Mouse (Mus musculus) lung, embryonic 15.5 days (tissue): Measurements from ENCODE around the gene Nos1ap. TPM values are rescaled to one million over a fixed set of nuclear protein-coding genes. Genes with fewer than 3 reads are reported as not detected.

Experiments used
- ATAC-seq: fragments of 200-750 bp; cut with Nextera tagmentation; 2 replicates; pipeline ENCODE4 v1.8.0; 2017; ENCODE audit warnings: moderate number of reproducible peaks, borderline replicate concordance; ENCODE audit not compliant: low FRiP score, low TSS enrichment; ENCODE audit errors: extremely low read depth
- H3K27ac ChIP-seq: fragments of 300-500 bp; sonication (generic); 2 replicates; pipeline ENCODE4 v1.5.1; 2015; ENCODE audit warnings: moderate library complexity, mild to moderate bottlenecking, inconsistent platforms
- H3K27me3 ChIP-seq: fragments of 300-500 bp; sonication (generic); 2 replicates; pipeline ENCODE4 v1.6.1; 2015; ENCODE audit warnings: inconsistent platforms
- H3K36me3 ChIP-seq: fragments of 300-500 bp; sonication (generic); 2 replicates; pipeline ENCODE4 v1.6.1; 2015; ENCODE audit warnings: inconsistent platforms
- H3K4me1 ChIP-seq: fragments of 300-500 bp; sonication (generic); 2 replicates; pipeline ENCODE4 v1.6.1; 2015; ENCODE audit warnings: inconsistent platforms
- H3K4me2 ChIP-seq: fragments of 300-500 bp; sonication (generic); 2 replicates; pipeline ENCODE4 v1.6.1; 2015; ENCODE audit warnings: inconsistent platforms, mild to moderate bottlenecking, moderate library complexity
- H3K4me3 ChIP-seq: fragments of 300-500 bp; sonication (generic); 2 replicates; pipeline ENCODE4 v1.5.1; 2015; ENCODE audit warnings: mild to moderate bottlenecking, inconsistent platforms
- H3K9ac ChIP-seq: fragments of 300-500 bp; sonication (generic); 2 replicates; pipeline ENCODE4 v1.6.1; 2015; ENCODE audit warnings: inconsistent platforms
- H3K9me3 ChIP-seq: fragments of 300-500 bp; sonication (generic); 2 replicates; pipeline ENCODE4 v1.6.1; 2016; ENCODE audit warnings: inconsistent platforms
- WGBS: fragments of 180-500 bp; shearing (Covaris S2); methylation state at CpG from one replicate; pipeline ENCODE4 v1.1.7; 2015; 5-methylcytosine and 5-hydroxymethylcytosine counted together
- polyA plus RNA-seq: library from polyadenylated mRNA; unstranded; fragments of >200 nt; fragmentation: Nextera tagmentation; extraction: Ambion mirVana; gene quantifications from 2 replicates; pipeline ENCODE4 v1.2.1, GENCODE M21; 2015

The Nos1ap gene
- polyA plus RNA-seq, 1 experiment from 2014 or later: 10.6 TPM

DNA sequence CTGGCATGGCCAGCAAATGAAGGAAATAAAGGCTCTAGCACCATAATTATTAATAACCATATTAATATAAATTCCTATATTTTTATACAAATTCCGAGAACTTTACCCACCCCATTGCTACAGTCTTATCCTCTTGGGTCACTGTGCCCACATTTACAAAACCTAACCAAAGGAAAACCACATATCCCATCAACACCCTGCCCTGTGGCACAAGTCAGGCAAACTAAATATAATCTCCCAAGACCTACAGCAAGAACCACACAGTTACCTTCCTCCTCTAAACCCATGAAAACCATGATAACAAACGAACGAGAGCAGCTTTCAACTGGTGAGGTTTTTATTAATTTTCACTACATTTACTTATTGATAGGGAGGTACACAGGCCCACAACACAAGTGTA lies 53.3 kb downstream of the Nos1ap start:
- no peak overlapping the region for H3K4me2 ChIP-seq
- no peak overlapping the region for H3K9ac ChIP-seq
- ATAC-seq: no peak

DNA sequence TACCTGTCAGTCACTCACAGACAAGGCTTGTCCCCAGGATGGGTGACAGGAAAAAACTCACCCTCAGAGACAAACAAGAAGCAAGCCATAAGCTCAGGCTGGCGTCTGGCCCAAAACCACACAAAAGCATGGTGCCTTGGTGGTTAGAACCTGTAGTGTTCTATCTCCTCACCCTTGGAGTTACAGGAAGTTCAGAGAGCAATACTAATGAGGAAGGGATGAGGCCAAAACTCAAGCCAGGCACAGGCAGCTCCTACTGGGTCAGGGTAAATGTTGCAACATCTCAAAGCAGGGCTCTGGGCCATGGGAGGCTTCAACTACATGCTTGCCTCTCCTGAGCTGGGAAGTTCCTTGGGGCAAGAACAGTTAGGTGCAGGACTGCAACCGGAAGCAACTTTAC lies 54.4 kb downstream of the Nos1ap start:
- H3K4me3 ChIP-seq: no peak overlapping the region
- H3K9me3 ChIP-seq: no peaks in the 10 kb centered on the region
- WGBS: 75% methylated on average over 2 of the region's 2 CpGs
- ATAC-seq: no peak
- no peaks in the 10 kb centered on the region for H3K36me3 ChIP-seq
- H3K4me1 ChIP-seq: no peaks in the 10 kb centered on the region
- no peak overlapping the region for H3K27ac ChIP-seq
- no peak overlapping the region for H3K9ac ChIP-seq
- no peak overlapping the region for H3K4me2 ChIP-seq
- no peaks in the 10 kb centered on the region for H3K27me3 ChIP-seq

More for the DNA sequence above, 53.3 kb downstream of the Nos1ap start:
- no peaks in the 10 kb centered on the region for H3K4me1 ChIP-seq
- H3K4me3 ChIP-seq: no peak overlapping the region
- H3K36me3 ChIP-seq: no peaks in the 10 kb centered on the region
- no peaks in the 10 kb centered on the region for H3K9me3 ChIP-seq
- WGBS: 91% methylated on average over 3 of the region's 3 CpGs
- no peaks in the 10 kb centered on the region for H3K27me3 ChIP-seq
- H3K27ac ChIP-seq: no peak overlapping the region

DNA sequence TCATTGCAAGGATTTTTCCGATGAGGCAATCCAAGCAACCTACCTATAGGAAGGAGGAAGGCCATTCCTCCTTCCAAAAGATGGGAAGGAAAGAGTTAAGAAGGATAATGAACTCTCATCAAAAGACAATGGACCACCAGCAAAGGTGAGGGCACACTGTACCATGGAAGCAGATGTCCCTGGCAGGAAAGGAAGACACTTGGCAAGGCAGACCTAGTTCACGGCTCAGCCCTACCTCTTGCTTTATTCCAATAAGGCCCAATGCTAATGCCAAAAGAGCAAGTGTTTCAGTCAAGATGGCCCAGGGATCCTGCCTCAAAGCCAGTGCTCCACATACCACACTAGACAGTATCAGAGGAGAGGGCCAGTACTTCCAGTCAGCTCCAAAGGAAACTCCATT lies 58.4 kb downstream of the Nos1ap start:
- WGBS: 87% methylated on average over 2 of the region's 2 CpGs
- Histone ChIP-seq H3K4me3 (no peak overlapping the region), H3K4me2 (no peak overlapping the region), H3K27me3 (no peaks in the 10 kb centered on the region), H3K4me1 (no peaks in the 10 kb centered on the region), H3K36me3 (no peaks in the 10 kb centered on the region), H3K9ac (no peak overlapping the region), H3K9me3 (no peaks in the 10 kb centered on the region), H3K27ac (no peak overlapping the region)
- ATAC-seq: no peak

DNA sequence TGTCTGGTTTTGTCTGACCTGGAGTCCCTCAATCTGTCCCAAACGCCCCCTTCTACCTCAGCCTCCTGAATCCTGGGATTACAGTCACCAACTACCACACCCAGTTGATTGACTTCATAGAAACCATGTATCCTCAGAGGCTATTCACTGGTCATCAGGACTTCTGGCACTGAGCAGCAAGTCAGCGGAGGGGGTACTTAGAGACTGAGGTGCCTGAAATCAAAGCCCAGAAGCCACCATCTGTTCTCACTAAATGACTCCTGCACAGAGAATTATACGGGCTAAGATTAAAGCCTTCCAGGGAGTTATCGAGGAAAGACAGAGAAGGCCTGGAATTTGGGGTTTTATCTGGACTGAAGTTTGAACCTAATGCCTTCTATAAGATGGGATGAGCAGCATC lies 59.2 kb downstream of the Nos1ap start:
- no peaks in the 10 kb centered on the region for H3K9me3 ChIP-seq
- no peaks in the 10 kb centered on the region for H3K4me1 ChIP-seq
- WGBS: 80% methylated on average over 4 of the region's 4 CpGs
- no peak overlapping the region for H3K4me3 ChIP-seq
- H3K4me2 ChIP-seq: no peak overlapping the region
- no peaks in the 10 kb centered on the region for H3K36me3 ChIP-seq
- no peak overlapping the region for H3K27ac ChIP-seq
- no peak for ATAC-seq
- no peak overlapping the region for H3K9ac ChIP-seq
- H3K27me3 ChIP-seq: no peaks in the 10 kb centered on the region

DNA sequence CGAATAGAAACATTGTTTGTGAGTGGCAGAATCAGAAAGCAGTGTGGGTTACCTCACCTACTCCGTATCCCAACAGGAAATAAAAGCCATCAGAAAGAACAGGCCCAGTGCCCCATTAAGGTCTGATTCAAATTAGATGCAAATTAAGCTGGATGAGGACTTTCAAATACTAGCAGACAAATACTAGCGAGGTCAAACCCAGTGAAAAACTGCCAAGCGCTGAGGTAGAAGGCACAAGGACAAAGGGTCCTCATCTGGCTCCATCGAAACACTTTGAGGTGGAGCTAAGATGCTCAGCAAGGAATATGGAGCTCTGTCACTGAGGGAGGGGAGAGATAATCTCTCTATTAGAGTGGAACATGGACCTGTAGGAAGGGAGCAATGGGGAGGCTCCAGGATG lies 66.8 kb downstream of the Nos1ap start:
- no peak for ATAC-seq
- H3K9me3 ChIP-seq: no peaks in the 10 kb centered on the region
- H3K36me3 ChIP-seq: no peaks in the 10 kb centered on the region
- no peak overlapping the region for H3K4me2 ChIP-seq
- no peaks in the 10 kb centered on the region for H3K4me1 ChIP-seq
- WGBS: 84% methylated on average over 5 of the region's 5 CpGs
- no peaks in the 10 kb centered on the region for H3K27me3 ChIP-seq
- H3K4me3 ChIP-seq: no peak overlapping the region
- no peak overlapping the region for H3K9ac ChIP-seq
- no peak overlapping the region for H3K27ac ChIP-seq

DNA sequence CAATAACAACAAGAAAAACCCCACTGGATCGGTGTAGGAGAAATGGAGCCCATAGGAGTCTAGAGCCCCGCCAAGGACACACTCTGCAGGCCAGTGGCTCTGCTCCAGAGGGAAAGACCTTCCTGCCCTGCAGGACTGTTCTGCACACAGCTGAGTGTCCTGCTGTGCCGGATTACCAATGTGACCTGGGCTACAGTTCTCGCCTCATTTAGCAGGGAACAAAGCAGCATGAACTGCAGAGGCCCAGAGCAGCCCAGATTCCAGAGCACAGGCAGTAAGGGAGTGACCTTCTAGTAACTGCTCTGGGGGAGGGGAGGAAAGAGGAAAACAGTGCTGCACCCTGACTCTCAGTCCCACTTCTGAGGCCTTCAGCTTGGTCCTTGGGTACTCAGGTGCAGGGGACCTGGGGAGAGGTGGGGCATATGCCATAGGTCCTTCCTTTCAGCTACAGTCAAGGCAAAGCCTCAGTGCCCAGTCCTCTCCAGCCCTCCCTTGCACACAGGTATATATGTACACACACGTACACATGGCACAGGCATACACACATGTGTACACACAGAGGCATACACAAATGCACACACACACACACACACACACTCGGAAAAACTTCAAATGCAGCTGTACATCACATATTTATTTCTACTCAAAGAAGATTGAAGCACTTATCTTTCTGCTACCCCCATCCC lies 68.0 kb downstream of the Nos1ap start:
- Histone ChIP-seq H3K9me3 (no peaks in the 10 kb centered on the region), H3K4me2 (no peak overlapping the region), H3K27me3 (no peaks in the 10 kb centered on the region), H3K4me1 (no peaks in the 10 kb centered on the region), H3K4me3 (no peak overlapping the region), H3K36me3 (no peaks in the 10 kb centered on the region), H3K9ac (no peak overlapping the region), H3K27ac (no peak overlapping the region)
- ATAC-seq: 0 out of 2 replicates have a peak, but pooled peaks have one; percentile 35
- WGBS: 49% methylated on average over 6 of the region's 6 CpGs

DNA sequence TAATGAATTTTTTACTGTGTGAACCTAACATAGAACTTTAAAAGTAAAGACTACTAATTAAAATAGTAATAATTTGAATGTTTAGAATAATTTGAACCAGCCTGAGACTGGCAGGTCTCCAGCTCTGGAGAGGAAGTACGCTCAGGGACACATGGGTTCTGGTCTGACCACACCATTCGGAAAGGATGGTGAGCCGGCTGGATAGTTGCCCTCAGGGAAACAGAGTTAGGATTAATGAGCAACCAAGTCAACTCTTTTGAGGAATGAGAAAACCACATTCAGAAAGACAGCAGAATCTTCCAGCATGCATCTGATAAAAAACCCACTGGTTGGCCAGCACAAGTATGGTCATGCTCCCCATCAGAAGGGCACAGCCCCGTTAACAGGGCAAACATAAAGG lies 69.5 kb downstream of the Nos1ap start:
- WGBS: 78% methylated on average over 4 of the region's 4 CpGs

DNA sequence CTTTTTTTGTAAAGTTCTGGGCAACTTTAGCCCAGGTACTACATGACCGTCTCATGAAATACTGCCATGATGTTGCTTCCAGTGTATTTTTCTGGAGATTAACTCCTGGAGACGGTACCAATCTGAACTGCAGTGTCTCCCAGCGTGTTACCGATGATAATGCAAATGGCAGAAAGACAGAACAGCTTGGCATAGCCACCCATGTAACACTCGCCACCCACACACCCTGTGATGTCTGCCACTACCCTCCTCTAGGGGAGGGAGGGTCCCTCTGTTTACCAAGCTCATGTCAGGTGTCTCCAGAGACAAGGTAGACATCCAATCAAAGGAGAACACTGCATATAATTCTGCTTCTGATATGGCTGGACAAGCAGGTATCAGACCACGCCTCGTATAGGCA lies 70.0 kb downstream of the Nos1ap start:
- H3K27ac ChIP-seq: no peak overlapping the region
- H3K4me1 ChIP-seq: no peaks in the 10 kb centered on the region
- no peaks in the 10 kb centered on the region for H3K9me3 ChIP-seq
- no peak overlapping the region for H3K4me2 ChIP-seq
- ATAC-seq: no peak
- H3K9ac ChIP-seq: no peak overlapping the region
- no peak overlapping the region for H3K4me3 ChIP-seq
- no peaks in the 10 kb centered on the region for H3K36me3 ChIP-seq
- WGBS: 89% methylated on average over 7 of the region's 7 CpGs
- no peaks in the 10 kb centered on the region for H3K27me3 ChIP-seq

More for the DNA sequence above, 69.5 kb downstream of the Nos1ap start:
- H3K27me3 ChIP-seq: no peaks in the 10 kb centered on the region
- H3K9ac ChIP-seq: no peak overlapping the region
- no peak overlapping the region for H3K4me3 ChIP-seq
- no peak for ATAC-seq
- no peak overlapping the region for H3K27ac ChIP-seq
- H3K36me3 ChIP-seq: no peaks in the 10 kb centered on the region
- no peaks in the 10 kb centered on the region for H3K4me1 ChIP-seq
- H3K9me3 ChIP-seq: no peaks in the 10 kb centered on the region
- H3K4me2 ChIP-seq: no peak overlapping the region

DNA sequence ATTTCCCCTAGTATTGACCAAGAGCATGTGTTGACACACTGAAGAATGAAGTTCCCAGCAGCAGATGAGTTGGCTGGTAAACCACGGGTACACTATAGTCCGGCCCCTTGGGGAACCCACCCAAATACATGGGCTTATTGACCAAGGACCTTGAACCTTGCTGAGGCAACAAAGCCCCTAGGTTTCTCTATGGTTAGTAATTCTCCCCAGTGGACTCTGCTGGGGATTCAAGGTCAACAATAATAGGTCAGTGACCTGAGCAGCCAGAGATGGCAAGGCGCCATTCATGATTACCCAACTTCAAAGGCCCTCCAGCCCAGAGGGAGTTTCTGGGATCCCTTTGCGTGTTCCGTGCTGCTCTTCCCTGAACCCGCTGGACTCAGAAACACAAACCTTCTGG lies 73.5 kb downstream of the Nos1ap start:
- no peak overlapping the region for H3K9ac ChIP-seq
- H3K4me3 ChIP-seq: no peak overlapping the region
- H3K27me3 ChIP-seq: no peaks in the 10 kb centered on the region
- WGBS: 85% methylated on average over 6 of the region's 6 CpGs
- no peaks in the 10 kb centered on the region for H3K9me3 ChIP-seq
- H3K4me1 ChIP-seq: no peaks in the 10 kb centered on the region
- no peak overlapping the region for H3K27ac ChIP-seq
- no peak for ATAC-seq
- no peak overlapping the region for H3K4me2 ChIP-seq
- H3K36me3 ChIP-seq: no peaks in the 10 kb centered on the region

DNA sequence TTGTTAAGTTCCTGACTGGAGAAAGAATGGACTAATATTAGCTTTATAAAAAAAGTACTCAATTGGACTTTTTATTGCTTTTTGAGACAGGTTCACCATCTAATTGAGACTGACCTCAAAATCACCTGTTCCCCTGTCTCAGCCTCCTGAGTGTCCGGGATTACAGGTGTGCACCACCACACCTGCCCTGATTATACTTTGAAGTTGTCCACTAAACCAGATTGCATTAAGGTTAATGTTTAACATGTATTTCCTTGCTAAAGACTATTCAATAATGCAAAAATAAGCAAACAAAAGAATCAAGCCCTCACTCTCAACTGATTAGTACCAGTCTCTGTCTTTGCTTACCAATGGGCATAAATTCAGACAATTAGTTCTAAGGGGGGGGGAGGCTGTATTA lies 74.2 kb downstream of the Nos1ap start:
- H3K36me3 ChIP-seq: no peaks in the 10 kb centered on the region
- H3K4me2 ChIP-seq: no peak overlapping the region
- H3K9ac ChIP-seq: no peak overlapping the region
- H3K9me3 ChIP-seq: no peaks in the 10 kb centered on the region
- WGBS: 58% methylated on average over 1 of the region's 1 CpGs
- H3K27me3 ChIP-seq: no peaks in the 10 kb centered on the region
- H3K4me1 ChIP-seq: no peaks in the 10 kb centered on the region
- ATAC-seq: no peak
- no peak overlapping the region for H3K27ac ChIP-seq
- no peak overlapping the region for H3K4me3 ChIP-seq

DNA sequence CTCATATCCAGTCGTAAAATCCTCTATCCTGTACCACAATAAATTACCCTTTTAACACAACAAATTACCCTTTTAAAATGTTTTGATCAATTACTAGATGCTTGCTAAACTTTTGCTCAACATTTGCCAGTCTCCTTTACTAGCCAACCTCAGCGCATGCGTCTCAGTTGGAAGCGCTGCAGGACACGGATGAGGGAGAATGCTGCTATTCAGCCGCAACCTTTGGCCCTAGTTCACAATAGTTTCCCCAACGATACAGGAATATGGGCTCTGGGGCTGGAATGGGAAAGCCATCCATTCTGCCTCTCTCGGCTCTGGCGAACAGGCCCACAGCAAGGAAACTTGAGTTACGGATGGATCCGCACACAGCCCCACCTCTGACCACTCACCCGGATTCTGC lies 75.4 kb downstream of the Nos1ap start:
- no peak overlapping the region for H3K4me2 ChIP-seq
- no peaks in the 10 kb centered on the region for H3K4me1 ChIP-seq
- no peaks in the 10 kb centered on the region for H3K27me3 ChIP-seq
- H3K4me3 ChIP-seq: no peak overlapping the region
- no peak for ATAC-seq
- H3K27ac ChIP-seq: no peak overlapping the region
- no peaks in the 10 kb centered on the region for H3K36me3 ChIP-seq
- H3K9ac ChIP-seq: no peak overlapping the region
- no peaks in the 10 kb centered on the region for H3K9me3 ChIP-seq
- WGBS: 87% methylated on average over 12 of the region's 12 CpGs

DNA sequence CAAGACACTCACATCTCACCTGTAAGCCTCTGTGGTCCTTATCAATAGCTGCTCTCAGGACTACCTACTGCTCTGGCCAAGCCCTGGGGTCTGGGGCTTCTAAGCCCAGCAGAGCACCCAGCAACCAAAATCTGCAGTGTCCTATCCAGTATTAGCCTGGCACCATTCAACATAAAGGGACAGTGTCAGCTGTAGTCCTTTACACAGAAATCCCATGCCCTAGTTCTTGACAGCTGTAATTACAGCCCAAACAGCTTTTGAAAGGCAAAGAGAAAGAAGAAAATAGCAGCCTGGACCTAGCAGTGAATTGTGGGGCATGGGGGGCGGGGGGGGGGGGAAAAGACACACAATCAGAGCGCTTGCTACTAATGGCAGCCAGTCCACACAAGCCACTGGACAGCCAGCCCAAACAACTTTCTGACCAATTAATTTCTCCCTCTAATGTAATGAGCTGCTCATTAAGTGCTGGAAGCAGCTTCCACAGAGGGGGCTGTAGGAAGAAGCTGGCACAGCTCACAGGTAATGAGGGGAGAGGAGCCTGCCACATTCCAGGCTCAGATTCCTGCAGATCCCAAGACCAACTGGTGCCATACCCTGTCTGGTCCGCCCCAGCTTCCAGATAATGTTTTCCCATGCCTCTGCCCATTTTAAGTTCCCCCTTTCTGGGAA lies 77.1 kb downstream of the Nos1ap start:
- no peak overlapping the region for H3K4me2 ChIP-seq
- no peaks in the 10 kb centered on the region for H3K9me3 ChIP-seq
- no peak overlapping the region for H3K4me3 ChIP-seq
- H3K4me1 ChIP-seq: no peaks in the 10 kb centered on the region
- WGBS: 47% methylated on average over 1 of the region's 3 CpGs
- H3K9ac ChIP-seq: no peak overlapping the region
- no peak overlapping the region for H3K27ac ChIP-seq
- ATAC-seq: no peak
- no peaks in the 10 kb centered on the region for H3K27me3 ChIP-seq
- H3K36me3 ChIP-seq: no peaks in the 10 kb centered on the region
